Comparison of ENCODE assay signal across 26 mouse cellular contexts in genomic region chr16:86009638-86010329, GRCm38 (mm10).
DNase-seq lines count a peak whose midpoint lies in the region; ATAC-seq and TF ChIP-seq lines count a peak whose summit lies in the region.
"Had no signal": no experiment of that assay in that cellular context is flagged by ENCODE, and none has a peak within 500 bp of the region (broad histone marks: within the 10 kb centered on the region; RNA-seq: fewer than 3 reads in every experiment).

No protein-coding gene starts in this region.

- H3K9ac ChIP-seq in forebrain, embryonic 11.5 days (ENCODE audit: low read length), result no peak overlapping the region
- H3K9ac ChIP-seq in forebrain, postnatal 0 days, result no peak overlapping the region
- no peak overlapping the region for H3K9ac ChIP-seq in hindbrain, embryonic 13.5 days
- no peak overlapping the region for H3K9ac ChIP-seq in hindbrain, embryonic 14.5 days
- H3K9ac ChIP-seq in midbrain, embryonic 12.5 days (replicated peaks), result no peak overlapping the region
- no peak overlapping the region for H3K9ac ChIP-seq in midbrain, embryonic 16.5 days (ENCODE audit: low read depth, low read length)
- H3K9ac ChIP-seq in midbrain, embryonic 15.5 days, result no peak overlapping the region
- H3K9ac ChIP-seq in liver, embryonic 12.5 days, result no peak overlapping the region
- H3K9ac ChIP-seq: embryonic facial prominence, embryonic 15.5 days; heart, embryonic 15.5 days had no signal

- H3K4me1 ChIP-seq in forebrain, embryonic 11.5 days (replicated peaks; ENCODE audit: control insufficient read depth, insufficient read depth, low read length), result no peaks in the 10 kb centered on the region
- H3K4me1 ChIP-seq in forebrain, postnatal 0 days (ENCODE audit: insufficient read depth), result no peaks in the 10 kb centered on the region
- no peaks in the 10 kb centered on the region for H3K4me1 ChIP-seq in hindbrain, embryonic 13.5 days (replicated peaks)
- H3K4me1 ChIP-seq in hindbrain, embryonic 14.5 days (replicated peaks; ENCODE audit: control insufficient read depth, insufficient read depth, low read length), result no peaks in the 10 kb centered on the region
- H3K4me1 ChIP-seq in midbrain, embryonic 12.5 days, result peaks cover 3% of the 10 kb centered on the region; the same call in 1 of the 2 replicates
- H3K4me1 ChIP-seq in midbrain, embryonic 16.5 days (ENCODE audit: control insufficient read depth, insufficient read depth, low read length), result no peaks in the 10 kb centered on the region
- no peaks in the 10 kb centered on the region for H3K4me1 ChIP-seq in midbrain, embryonic 15.5 days
- no peaks in the 10 kb centered on the region for H3K4me1 ChIP-seq in liver, embryonic 12.5 days
- H3K4me1 ChIP-seq: embryonic facial prominence, embryonic 15.5 days; heart, embryonic 15.5 days had no signal

- H3K27ac ChIP-seq in forebrain, embryonic 11.5 days (ENCODE audit: low read depth, low read length), result no peak overlapping the region
- H3K27ac ChIP-seq in forebrain, postnatal 0 days (ENCODE audit: low read depth, low read length), result no peak overlapping the region
- H3K27ac ChIP-seq in hindbrain, embryonic 13.5 days, result no peak overlapping the region
- H3K27ac ChIP-seq in hindbrain, embryonic 14.5 days, result no peak overlapping the region
- no peak overlapping the region for H3K27ac ChIP-seq in midbrain, embryonic 12.5 days (replicated peaks)
- no peak overlapping the region for H3K27ac ChIP-seq in midbrain, embryonic 16.5 days (ENCODE audit: low read length)
- H3K27ac ChIP-seq in midbrain, embryonic 15.5 days, result no peak overlapping the region
- no peak overlapping the region for H3K27ac ChIP-seq in liver, embryonic 12.5 days
- H3K27ac ChIP-seq: embryonic facial prominence, embryonic 15.5 days; heart, adult 2 months; heart, embryonic 15.5 days had no signal

- no peak overlapping the region for H3K4me3 ChIP-seq in forebrain, embryonic 11.5 days (ENCODE audit: low read depth, low read length)
- no peak overlapping the region for H3K4me3 ChIP-seq in forebrain, postnatal 0 days (ENCODE audit: low read depth, low read length)
- no peak overlapping the region for H3K4me3 ChIP-seq in hindbrain, embryonic 13.5 days
- no peak overlapping the region for H3K4me3 ChIP-seq in hindbrain, embryonic 14.5 days (replicated peaks; ENCODE audit: low read length)
- H3K4me3 ChIP-seq in midbrain, embryonic 12.5 days, result no peak overlapping the region
- no peak overlapping the region for H3K4me3 ChIP-seq in midbrain, embryonic 16.5 days (ENCODE audit: low read depth, low read length)
- H3K4me3 ChIP-seq in midbrain, embryonic 15.5 days, result no peak overlapping the region
- H3K4me3 ChIP-seq in liver, embryonic 12.5 days, result no peak overlapping the region
- H3K4me3 ChIP-seq: embryonic facial prominence, embryonic 15.5 days; erythroblast, embryonic 14.5 days; heart, adult 2 months; heart, embryonic 15.5 days had no signal

- H3K27me3 ChIP-seq in forebrain, embryonic 11.5 days (ENCODE audit: control insufficient read depth, insufficient read depth, low read length), result no peaks in the 10 kb centered on the region
- H3K27me3 ChIP-seq in forebrain, postnatal 0 days (ENCODE audit: insufficient read depth, low read length), result no peaks in the 10 kb centered on the region
- no peaks in the 10 kb centered on the region for H3K27me3 ChIP-seq in hindbrain, embryonic 13.5 days
- H3K27me3 ChIP-seq in hindbrain, embryonic 14.5 days (ENCODE audit: control insufficient read depth, insufficient read depth, low read length), result no peaks in the 10 kb centered on the region
- H3K27me3 ChIP-seq in midbrain, embryonic 12.5 days, result no peaks in the 10 kb centered on the region
- H3K27me3 ChIP-seq in midbrain, embryonic 16.5 days (ENCODE audit: control insufficient read depth, insufficient read depth, low read depth, low read length), result no peaks in the 10 kb centered on the region
- no peaks in the 10 kb centered on the region for H3K27me3 ChIP-seq in midbrain, embryonic 15.5 days (replicated peaks)
- H3K27me3 ChIP-seq in liver, embryonic 12.5 days (replicated peaks), result no peaks in the 10 kb centered on the region
- H3K27me3 ChIP-seq: embryonic facial prominence, embryonic 15.5 days; heart, embryonic 15.5 days had no signal

- 36% methylated on average over 3 of the region's 3 CpGs for whole genome bisulfite sequencing in forebrain, embryonic 11.5 days
- 12% methylated on average over 3 of the region's 3 CpGs for WGBS in forebrain, postnatal 0 days
- 59% methylated on average over 3 of the region's 3 CpGs for WGBS in hindbrain, embryonic 13.5 days
- WGBS in hindbrain, embryonic 14.5 days, result 50% methylated on average over 3 of the region's 3 CpGs
- WGBS in midbrain, embryonic 12.5 days, result 30% methylated on average over 3 of the region's 3 CpGs
- 24% methylated on average over 3 of the region's 3 CpGs for WGBS in midbrain, embryonic 16.5 days
- WGBS in midbrain, embryonic 15.5 days, result 27% methylated on average over 3 of the region's 3 CpGs
- WGBS in liver, embryonic 12.5 days (ENCODE audit: insufficient replicate concordance), result 59% methylated on average over 3 of the region's 3 CpGs

- ATAC-seq in forebrain, embryonic 11.5 days (replicated peaks; ENCODE audit: low FRiP score), result peak; percentile 69
- ATAC-seq in forebrain, postnatal 0 days, result no peak
- 0 out of 2 replicates have a peak, but pooled peaks have one; percentile 49 for ATAC-seq in hindbrain, embryonic 13.5 days (ENCODE audit: low FRiP score)
- ATAC-seq in hindbrain, embryonic 14.5 days (ENCODE audit: low FRiP score), result no peak
- peak; percentile 79 for ATAC-seq in midbrain, embryonic 12.5 days (ENCODE audit: low FRiP score, low read depth)
- ATAC-seq in midbrain, embryonic 16.5 days, result no peak
- ATAC-seq in midbrain, embryonic 15.5 days (replicated peaks), result peak; percentile 79
- ATAC-seq in liver, embryonic 12.5 days, result no peak
- ATAC-seq: CD4-positive, CD25-positive, alpha-beta regulatory T cell, adult 4 months; hindbrain, embryonic 16.5 days; inflammation-experienced regulatory T-cells, adult 6 months had no signal

- H3K36me3 ChIP-seq in forebrain, embryonic 11.5 days (ENCODE audit: control insufficient read depth, insufficient read depth, low read length), result no peaks in the 10 kb centered on the region
- H3K36me3 ChIP-seq in forebrain, postnatal 0 days (ENCODE audit: insufficient read depth), result no peaks in the 10 kb centered on the region
- no peaks in the 10 kb centered on the region for H3K36me3 ChIP-seq in hindbrain, embryonic 13.5 days
- H3K36me3 ChIP-seq in hindbrain, embryonic 14.5 days (replicated peaks; ENCODE audit: control insufficient read depth, insufficient read depth), result no peaks in the 10 kb centered on the region
- no peaks in the 10 kb centered on the region for H3K36me3 ChIP-seq in midbrain, embryonic 12.5 days
- no peaks in the 10 kb centered on the region for H3K36me3 ChIP-seq in midbrain, embryonic 16.5 days (ENCODE audit: control insufficient read depth, insufficient read depth, low read length)
- no peaks in the 10 kb centered on the region for H3K36me3 ChIP-seq in midbrain, embryonic 15.5 days (replicated peaks)
- no peaks in the 10 kb centered on the region for H3K36me3 ChIP-seq in liver, embryonic 12.5 days
- H3K36me3 ChIP-seq: embryonic facial prominence, embryonic 15.5 days; G1E; heart, embryonic 15.5 days had no signal

- no peak overlapping the region for H3K4me2 ChIP-seq in forebrain, embryonic 11.5 days (ENCODE audit: low read depth, low read length, severe bottlenecking)
- no peak overlapping the region for H3K4me2 ChIP-seq in forebrain, postnatal 0 days (ENCODE audit: low read depth)
- H3K4me2 ChIP-seq in hindbrain, embryonic 13.5 days, result no peak overlapping the region
- H3K4me2 ChIP-seq in hindbrain, embryonic 14.5 days (replicated peaks), result no peak overlapping the region
- H3K4me2 ChIP-seq in midbrain, embryonic 12.5 days (replicated peaks), result no peak overlapping the region
- H3K4me2 ChIP-seq in midbrain, embryonic 16.5 days (ENCODE audit: low read length), result no peak overlapping the region
- H3K4me2 ChIP-seq in midbrain, embryonic 15.5 days, result no peak overlapping the region
- H3K4me2 ChIP-seq in liver, embryonic 12.5 days, result no peak overlapping the region
- H3K4me2 ChIP-seq: embryonic facial prominence, embryonic 15.5 days; heart, embryonic 11.5 days; heart, embryonic 15.5 days had no signal

- no peak for TF ChIP-seq CTCF in forebrain, postnatal 0 days (IDR thresholded peaks at IDR 0.05; ENCODE audit: low read depth)

- no peaks in the 10 kb centered on the region for H3K9me3 ChIP-seq in forebrain, embryonic 11.5 days (ENCODE audit: control insufficient read depth, low read length)
- H3K9me3 ChIP-seq in forebrain, postnatal 0 days (ENCODE audit: low read length), result no peaks in the 10 kb centered on the region
- no peaks in the 10 kb centered on the region for H3K9me3 ChIP-seq in hindbrain, embryonic 13.5 days
- H3K9me3 ChIP-seq in hindbrain, embryonic 14.5 days (ENCODE audit: control insufficient read depth, low read length), result no peaks in the 10 kb centered on the region
- no peaks in the 10 kb centered on the region for H3K9me3 ChIP-seq in midbrain, embryonic 12.5 days
- no peaks in the 10 kb centered on the region for H3K9me3 ChIP-seq in midbrain, embryonic 16.5 days (replicated peaks; ENCODE audit: control insufficient read depth, low read length, poor library complexity, severe bottlenecking)
- H3K9me3 ChIP-seq in midbrain, embryonic 15.5 days, result no peaks in the 10 kb centered on the region
- no peaks in the 10 kb centered on the region for H3K9me3 ChIP-seq in liver, embryonic 12.5 days (replicated peaks)
- H3K9me3 ChIP-seq: embryonic facial prominence, embryonic 15.5 days; G1E; heart, embryonic 15.5 days had no signal

- no peak for DNase-seq in forebrain, embryonic 11.5 days (ENCODE audit: low spot score)
- no peak for DNase-seq in forebrain, postnatal 0 days
- no peak for DNase-seq in hindbrain, embryonic 14.5 days (ENCODE audit: low spot score)
- DNase-seq: adrenal gland, adult 8-10 months; adrenal gland, postnatal 36 days; B cell, adult 2 months; cerebellum, adult 11 months; cerebellum, adult 8-10 months; cerebellum, postnatal 14 days; embryo, embryonic 11 days; gastrocnemius, postnatal 14 days; heart, adult 2 months; heart, postnatal 14 days had no signal

Comparison
In these comparisons a context has a peak if more than half of its experiments do, and no peak if none do; other contexts are left out.
1. ATAC-seq: peak in forebrain, embryonic 11.5 days (single experiment), hindbrain, embryonic 13.5 days (single experiment), midbrain, embryonic 12.5 days (single experiment) and midbrain, embryonic 15.5 days (single experiment); none in forebrain, postnatal 0 days (single experiment), hindbrain, embryonic 14.5 days (single experiment), midbrain, embryonic 16.5 days (single experiment) and liver, embryonic 12.5 days (single experiment).